Mouse (Mus musculus) induced T-regulatory cell, adult 2 months (primary cell): ENCODE data around the gene Supt3.

Experiments used
- DNase-seq: peaks from one replicate; pipeline ENCODE4 v3.0.0-alpha.2; 2012; ENCODE audit warnings: low read depth

Supt3 gene

DNA sequence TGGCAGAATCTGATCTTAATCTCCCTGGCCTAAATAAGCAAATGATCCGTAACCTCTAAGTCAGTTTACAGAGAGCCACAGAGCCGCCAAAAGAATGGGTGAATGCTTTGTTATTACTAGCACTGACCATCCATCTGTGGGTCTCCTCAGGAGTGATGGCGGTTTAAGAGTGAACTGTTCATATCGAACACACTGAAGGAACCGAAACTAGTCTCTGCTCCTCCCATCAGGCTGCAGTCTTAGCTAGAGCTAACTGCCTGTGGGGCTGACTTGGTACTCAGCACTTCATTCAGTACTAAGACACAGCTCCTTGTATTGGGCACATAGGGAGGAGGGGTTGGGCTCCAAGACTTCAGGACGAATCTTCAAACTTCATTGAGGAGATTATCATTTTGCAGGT lies 280.8 kb downstream of the Supt3 start:
- DNase-seq, result no peak

DNA sequence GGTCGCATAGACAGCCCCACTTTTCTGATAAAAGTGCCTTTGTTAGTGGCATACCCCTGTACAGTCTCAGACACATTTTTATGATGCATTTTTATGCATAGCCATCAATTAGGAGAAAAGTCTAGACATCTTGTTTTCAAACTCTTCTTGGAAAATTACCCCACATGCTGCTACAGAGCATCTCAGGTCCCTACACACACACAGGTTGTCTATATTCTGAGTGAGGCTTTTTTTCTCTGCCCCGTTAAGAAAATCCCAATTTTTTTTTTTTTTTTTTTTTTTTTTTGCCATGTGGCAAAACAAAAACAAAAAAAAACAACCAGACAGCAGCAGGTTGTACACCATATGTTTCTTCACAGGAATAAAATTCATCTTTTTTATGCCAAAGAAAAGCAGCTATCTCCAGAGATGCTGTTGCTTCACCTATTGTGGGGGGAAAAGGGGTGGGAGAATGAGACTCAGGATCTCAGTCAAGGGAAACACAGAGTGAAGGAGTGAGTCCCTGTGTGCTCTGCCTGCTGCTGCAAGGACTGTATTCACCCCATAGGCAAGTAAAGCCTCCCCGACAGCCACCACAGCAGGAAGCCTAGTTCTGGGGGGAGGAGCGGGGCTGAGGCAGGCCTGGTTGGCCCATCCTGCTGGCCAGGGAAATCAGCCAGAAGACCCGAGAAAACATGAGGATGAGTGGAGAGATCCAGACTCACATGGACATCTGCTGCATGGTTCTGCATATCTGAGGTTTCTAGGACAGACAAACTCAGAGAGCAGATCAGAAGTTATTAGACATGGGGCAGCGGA lies 281.8 kb downstream of the Supt3 start:
- DNase-seq, result no peak

DNA sequence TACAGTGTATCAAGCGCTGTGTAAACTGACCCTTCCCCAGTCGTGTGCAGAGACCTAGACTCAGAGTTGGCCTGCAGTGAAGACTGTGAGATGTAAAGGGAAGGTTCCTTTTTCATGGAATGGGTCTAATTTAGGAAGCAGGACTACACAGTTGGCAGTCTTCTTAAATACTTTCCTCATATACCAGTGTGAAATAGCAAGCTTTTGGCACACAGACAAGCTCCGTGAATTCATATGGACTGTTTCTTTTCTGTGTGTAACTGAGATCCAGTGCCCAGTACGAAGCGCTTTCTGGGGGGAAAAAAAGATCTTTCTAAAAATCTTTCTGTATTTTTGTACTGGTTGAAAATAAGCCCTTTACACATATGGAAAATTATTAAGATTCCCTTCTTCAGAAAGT lies 286.8 kb downstream of the Supt3 start:
- no peak for DNase-seq

DNA sequence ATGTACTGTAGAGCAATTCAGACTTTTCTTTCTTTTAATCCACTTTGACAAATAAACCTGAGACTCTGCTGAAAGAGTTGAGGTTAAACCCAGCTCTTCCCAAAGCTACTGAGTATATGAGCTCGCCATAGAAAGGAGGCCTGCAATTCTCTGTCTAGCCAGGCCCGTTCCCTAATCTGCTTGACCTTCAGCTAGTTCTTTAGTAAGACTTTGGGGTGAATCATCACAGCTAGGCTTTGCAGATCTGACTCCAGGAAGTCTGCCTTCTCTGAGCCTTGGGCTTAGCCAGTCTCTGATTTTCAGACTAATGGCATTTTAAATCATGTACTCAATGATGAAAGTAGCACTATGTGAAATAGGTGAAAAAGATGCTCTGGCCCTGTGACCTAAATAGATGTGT lies 288.5 kb downstream of the Supt3 start:
- no peak for DNase-seq

DNA sequence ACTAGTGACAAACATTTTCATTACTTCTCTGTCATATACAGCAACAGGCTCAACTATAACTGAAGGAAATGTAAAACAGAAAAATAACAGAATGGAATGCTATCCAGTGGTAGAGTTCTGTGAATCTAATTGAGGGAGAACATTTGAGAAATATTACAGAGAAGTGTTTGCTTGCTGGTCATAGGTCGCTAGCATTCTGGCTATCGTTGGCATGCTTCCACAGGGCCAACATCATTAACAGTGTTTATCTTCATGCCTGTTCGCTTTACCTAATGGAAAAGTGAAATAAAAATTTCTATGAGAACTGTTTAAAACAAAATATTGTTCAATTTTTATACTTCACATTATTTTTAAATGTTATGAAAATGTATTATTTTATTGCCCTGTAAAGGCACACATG lies 290.5 kb downstream of the Supt3 start:
- DNase-seq, result no peak

DNA sequence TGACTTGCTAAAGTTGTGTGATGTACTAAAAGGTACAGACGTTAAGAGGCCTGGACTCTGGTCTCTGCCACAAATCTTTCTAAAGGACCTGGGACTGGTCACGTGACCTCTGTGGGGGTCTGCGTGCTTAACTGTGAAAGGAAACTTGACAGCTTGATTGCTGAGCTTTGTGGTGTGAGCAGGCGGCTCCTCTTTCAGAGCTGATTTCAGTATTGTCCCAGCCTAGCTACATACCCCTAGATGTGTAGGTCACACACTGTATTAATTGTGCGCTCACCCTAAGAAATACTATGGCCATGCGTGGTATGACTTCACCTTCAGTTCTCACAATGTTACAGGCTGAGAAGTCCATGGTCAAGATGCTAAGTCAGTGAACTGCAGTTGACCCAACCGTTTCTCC lies 291.4 kb downstream of the Supt3 start:
- no peak for DNase-seq

DNA sequence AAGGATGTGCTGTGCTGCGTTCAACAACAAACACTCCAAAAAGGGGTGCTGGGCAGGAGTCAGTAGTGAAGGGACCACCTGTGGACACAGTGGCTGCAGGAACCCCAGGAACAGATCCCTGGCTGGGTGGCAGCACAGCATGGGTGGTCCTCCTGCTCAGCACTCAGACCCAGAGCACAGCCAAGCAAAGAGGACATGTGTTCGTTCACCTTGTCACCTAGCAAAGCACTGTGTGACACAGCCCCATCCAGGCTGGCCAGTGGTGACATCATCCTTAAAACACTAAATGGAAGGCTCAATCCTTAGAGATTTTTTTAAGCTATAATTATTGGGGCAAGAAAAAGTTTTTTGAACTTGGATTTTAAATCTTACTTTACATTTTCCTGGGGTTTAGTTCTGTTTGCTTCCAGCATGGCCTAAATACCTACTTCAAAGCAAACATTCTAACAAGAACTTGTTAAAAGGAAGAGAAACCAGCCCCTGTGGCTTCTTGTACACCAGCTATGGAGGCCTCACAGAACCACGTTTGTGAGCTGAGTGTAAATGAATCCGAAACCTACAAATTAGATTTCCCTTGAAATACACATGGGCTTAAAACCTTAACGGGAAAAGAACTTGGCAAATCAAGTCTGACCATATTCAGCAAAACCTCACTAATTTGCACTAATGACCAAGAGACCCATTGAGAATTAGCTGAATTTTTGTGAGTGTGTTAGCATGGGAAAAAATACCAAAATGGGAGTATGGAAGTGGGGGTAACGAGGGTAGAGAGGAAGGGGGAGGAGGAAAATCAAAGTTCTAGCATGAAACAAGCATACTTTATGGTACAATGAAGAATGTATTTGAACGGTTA lies 295.8 kb downstream of the Supt3 start:
- DNase-seq, result no peak

DNA sequence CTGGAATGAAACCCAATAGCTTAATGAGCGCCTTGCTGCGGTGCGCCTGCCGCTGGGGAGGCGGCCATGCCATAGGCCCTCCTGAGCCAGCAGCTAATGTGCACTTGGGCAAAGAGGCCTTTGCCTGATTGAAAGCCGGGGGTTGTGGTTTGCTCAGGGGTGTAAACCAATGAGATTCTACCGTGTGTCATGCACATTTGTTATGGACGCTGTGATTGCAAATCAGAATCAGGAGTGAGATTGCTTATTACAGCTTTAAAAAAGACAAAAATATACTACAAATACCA lies 296.3 kb downstream of the Supt3 start:
- no peak for DNase-seq

DNA sequence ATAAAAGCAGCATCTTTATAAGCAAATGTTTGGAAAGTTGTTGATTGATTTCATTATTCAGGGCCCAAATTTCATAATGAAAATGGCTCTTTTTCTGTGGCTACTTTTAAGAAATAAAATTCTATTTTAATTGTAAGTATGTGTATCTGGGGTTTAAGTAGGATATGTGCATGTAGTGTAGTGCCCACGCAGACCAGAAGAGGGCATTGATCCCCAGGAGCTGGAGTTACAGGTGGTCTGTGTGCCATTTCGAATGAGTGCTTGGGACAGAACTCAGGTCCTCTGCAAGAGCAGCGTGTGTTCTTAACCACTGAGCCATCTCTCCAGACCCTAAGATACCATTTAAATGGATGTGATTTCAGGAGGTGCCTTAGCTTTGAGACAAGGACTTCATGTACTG lies 296.8 kb downstream of the Supt3 start:
- DNase-seq, result peak; percentile 3

DNA sequence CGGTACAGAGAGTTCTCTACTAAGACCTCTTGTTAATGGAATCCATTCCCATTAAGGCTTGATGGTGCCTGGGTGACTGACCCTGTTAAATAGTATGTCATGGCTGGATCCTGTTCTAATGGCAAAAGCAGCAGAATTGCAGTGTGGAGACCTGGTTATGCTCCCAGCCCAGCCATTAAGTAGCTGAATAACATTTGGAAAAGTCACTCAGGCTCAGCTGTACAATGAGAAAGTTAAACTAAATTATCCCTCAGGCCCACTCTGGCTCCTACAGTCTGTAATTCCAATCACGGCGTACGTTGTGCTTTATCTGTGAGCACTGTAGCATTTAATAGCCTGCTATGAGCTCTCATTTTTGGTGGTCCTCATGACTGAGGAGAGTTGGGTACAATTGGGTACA lies 300.0 kb downstream of the Supt3 start:
- no peak for DNase-seq

DNA sequence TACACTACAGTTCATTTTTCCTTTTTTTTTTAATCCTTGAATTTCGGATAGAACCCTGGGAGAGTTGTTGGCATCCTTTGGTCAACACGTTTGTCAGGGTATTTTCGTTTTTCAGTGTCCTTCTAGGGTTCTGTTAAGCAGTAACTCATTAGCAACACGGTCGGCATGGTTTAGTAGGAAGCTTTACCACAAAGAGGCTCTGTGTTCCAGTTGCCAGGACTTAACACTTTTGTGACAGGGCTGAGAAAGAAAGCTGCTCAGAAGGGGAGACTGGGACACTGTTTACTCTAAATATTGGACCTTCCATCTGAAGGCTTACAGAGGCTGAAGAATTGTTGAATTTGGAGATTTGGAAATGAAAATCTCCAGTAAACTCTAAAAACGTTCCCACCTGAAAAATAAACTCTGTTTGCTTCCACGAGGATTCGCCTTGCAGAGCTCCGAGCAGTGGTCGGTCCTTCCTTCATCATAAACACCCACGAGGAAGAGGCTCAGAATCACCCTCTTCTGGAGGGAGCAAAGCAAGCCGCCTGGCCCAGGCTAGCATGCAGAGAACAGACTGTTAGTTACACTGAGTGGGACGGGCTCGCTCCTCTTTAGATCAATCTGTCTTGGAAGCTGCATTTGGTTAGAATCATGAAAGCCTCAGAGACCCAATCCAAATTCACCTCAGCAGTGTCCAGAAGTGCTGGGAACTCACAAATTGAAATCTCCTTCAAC lies 301.1 kb downstream of the Supt3 start:
- DNase-seq, result no peak

DNA sequence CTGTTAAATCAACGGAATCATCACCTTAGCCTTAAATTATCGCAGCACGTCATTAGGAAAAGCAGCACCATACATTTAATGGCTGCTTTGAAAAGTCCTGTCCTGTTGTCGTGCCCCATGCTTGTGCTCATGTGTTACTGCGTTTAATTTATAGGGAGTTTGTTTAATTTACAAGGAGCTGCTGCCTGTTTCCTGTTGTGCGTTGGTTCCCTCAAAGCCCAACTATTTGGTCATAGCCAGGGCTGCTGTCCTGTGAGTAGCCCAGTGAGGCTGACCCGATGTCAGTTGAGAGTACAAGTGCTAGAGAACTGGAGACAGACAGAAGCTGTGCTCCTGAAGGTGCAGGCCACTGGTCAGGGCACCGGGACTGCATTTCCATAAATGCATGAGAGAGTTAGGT lies 304.6 kb downstream of the Supt3 start:
- DNase-seq, result no peak

DNA sequence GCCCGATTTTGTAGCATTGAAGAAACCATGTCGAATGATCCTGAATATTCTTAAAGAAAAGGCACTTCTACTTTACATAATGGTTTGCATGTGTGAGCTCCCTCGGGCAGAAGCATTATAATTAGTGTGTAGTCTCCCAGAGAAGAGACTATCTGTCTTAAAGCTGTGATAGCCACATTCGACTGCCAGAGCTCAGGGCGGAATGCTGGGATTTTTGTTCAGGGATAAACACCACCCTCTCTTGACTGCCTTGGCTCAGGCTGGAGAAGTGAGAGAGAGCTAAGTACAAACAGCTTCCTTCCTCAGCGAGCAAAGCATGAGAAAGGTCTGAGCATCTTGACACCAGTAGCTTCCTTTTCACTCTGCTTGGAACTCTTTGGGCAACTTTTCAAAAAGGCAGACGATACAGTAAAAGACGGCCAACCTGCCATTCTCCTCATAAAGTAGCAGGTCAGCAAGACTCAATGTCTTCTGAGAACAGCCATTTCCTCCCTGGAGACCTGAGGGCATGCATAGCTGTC lies 305.1 kb downstream of the Supt3 start:
- no peak for DNase-seq

DNA sequence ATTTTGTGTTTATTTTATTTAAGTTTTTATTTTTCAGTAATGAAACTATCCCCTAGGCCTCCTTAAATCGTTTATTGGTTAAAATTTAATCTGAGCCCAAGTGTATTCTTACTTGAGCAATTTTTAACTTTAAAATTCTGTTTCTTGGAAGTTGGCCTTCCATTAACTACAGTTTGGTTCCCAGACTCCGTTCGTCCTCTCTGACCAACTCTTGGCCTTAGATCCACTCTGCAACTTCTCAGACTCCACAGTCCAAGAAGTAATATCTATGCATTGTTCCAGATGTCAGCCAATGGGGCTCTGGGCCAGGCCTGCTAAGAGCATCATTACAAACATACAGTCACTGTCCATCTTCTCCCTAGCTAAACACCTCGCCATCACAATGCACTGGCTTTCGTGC lies 309.4 kb downstream of the Supt3 start:
- no peak for DNase-seq

DNA sequence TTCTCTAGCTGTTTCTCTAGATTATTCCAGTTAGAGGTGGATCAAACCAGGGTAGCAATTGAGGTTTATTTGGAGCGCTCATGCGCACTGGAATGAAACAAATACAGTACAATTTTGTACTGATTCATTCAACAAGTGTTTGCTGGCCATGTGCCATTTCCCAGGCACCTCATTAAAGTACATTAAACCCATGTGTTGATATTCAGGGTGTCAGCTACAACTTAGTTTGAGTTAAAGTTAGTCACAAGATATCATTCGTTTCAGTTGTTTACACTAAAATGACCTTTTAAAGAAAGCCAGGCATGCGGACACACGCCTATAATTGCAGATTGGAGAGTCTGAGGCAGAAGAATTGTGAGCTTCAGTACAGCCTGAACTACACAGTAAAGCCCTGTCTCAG lies 310.1 kb downstream of the Supt3 start:
- DNase-seq, result no peak

DNA sequence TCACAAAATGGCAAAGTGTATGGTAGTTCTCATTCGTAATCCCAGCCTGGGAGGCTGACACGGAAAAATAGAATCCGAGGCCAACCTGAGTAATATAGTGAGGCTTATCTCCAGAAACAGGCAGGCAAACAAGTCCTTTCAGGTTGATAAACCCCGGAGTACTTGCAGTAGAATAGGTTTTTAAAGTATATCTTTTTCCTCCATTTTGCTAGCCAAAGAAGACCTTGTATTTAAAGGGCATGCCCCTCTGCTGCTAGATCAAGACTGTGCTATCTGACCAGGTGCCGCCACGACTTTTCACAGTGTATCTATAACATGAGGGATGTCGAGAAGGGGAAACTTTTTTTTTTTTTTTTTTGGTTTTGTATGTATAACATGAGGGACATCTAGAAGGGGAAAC lies 324.1 kb downstream of the Supt3 start:
- no peak for DNase-seq

DNA sequence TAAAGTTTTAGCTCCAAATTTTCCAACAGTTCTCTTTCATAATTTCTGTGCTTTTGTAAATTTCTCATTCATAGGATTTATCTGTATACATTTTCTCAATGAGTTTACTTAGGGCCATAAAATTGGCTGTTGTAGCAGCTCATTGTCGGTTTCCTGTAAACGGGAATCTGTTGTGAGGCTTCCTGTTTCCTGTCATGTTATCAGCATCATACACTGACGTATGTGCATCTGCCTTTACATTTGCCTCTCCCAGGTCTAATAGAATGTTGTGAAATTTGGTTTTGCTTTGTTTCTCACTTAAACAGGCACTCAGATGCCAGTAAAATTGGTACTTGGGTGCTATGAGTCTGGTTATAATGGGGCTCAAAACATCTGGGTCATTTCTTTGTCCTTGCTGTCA lies 338.4 kb downstream of the Supt3 start:
- no peak for DNase-seq

DNA sequence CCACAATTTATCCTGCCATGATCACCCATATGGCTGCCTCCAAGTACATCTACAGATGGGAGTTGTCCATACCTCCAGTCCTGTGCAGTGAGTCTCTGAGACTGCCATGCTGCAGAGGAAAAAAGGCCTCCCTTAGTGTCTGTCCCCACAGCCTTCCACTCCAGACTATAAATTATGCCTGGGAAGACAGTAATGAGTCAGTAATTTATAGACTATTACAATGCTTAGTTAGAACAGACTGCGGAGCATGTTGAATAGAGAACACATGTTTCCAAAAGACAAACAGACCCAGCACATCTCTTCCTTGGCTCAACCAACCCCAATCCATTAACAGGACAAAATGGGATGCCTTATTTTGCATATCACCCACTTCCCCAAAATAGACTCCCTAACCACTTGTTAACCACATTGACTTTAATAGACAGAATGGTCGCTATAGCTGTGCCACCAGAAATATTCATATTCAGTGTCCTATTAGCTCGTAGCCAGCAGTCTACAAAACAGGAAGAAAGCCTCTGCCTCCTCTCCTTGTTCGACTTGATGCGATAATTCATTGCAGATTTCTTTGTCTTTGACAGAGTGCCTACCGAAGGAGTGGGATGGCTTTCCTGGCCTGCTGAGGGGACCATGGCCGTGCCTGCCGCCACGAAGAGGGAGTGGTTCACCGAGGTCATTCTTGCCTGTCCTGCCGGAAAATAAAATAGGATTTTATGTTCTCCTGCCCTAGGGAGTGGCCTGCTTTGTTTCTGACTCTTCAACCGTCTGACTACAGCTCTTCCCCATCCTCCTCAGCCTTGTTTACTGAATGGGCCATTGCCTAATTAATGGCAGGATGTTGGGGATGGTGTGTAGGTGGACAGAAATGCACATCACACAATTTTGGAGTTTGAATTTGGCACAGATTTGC lies 341.9 kb downstream of the Supt3 start:
- peak; percentile 6 for DNase-seq

DNA sequence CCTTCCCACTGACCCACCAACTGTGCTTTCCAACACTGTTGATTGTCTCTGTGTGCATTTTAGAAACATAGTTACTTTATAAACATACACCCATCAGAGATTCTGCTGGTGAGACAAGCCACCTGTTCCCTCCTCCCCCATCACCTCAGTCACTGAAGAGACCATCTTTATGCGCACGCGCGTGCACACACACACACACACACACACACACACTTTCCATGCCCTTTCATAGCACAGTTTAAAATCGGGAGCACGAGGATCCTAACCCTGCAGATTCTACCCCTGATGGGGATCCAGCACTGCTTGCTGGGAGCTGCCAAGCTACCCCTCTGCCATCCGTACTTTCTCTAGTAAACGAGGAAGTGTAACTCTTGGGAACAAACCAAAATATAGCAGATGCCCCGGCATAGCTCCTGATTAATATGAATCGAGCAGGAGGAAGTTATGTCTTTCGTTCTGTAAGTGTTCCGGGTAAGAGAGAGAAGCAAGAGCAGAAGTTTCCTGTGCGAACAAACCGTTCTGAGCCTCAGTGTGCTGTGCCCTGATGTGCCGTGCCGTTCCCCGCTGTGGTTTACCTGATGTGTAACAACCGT lies 342.8 kb downstream of the Supt3 start:
- DNase-seq, result peak; percentile 72

DNA sequence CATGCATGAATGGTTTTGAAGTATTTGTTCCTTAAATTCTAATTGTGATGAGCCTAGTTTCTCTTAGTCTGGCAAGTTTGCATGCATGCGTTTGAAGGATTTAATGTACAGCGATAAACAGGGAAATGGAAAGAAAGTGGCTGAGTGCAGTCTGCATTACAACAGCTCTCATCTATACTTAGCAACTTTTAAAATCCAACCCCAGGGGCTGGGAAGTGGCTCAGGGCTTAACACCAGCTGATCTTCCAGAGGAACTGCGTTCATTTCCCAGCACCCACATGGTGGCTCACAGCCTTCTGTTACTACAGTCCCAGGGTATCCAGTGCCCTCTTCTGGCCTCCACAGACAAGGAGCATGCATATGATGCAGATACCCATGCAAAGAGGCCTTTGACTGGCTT lies 346.9 kb downstream of the Supt3 start:
- DNase-seq, result no peak

DNA sequence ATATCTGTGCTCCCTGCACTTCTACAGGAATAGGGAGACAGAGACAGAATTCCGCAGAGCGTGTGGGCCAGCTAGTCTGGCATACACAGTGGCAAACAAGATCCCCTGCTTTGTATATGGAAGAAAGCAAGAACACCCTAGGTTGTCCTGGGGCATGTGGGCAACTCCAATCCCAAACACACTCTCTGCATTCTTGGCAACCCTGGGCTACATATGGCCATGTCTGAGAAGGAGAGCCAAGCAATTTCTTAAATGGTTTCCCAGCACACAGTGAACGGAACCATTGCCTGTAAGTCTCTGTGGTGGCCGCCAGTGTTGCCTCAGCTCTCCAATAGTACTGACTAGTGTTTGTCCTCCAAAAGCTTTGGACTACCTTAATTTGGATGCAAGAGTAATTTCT lies 351.7 kb downstream of the Supt3 start:
- DNase-seq, result no peak
